Mouse (Mus musculus) right cerebral cortex, adult 18-20 months (tissue): ENCODE results near the gene Myh8.

Experiments used
- DNase-seq: peaks from one replicate; pipeline ENCODE4 v3.0.0; 2022; ENCODE audit warnings: mixed read lengths

The Myh8 gene

GRCm38 (mm10) chr11:67276601-67277174, at the start of gene Myh8:
TSS of gene Myh8 (plus strand) at chr11:67277124.
- DNase-seq = no peak

GRCm38 (mm10) chr11:67228731-67229130, 48.2 kb upstream of the Myh8 start:
- peak; percentile 26 for DNase-seq

GRCm38 (mm10) chr11:67229166-67229565, 47.8 kb upstream of the Myh8 start:
- peak; percentile 61 for DNase-seq

- DNase-seq = no peak
Measured at GRCm38 (mm10) chr11:67229946-67230345, 47.0 kb upstream of the Myh8 start.

- DNase-seq = peak; percentile 40
Measured at GRCm38 (mm10) chr11:67235639-67236358, 41.1 kb upstream of the Myh8 start.

GRCm38 (mm10) chr11:67236799-67237198, 40.1 kb upstream of the Myh8 start:
- DNase-seq = no peak

GRCm38 (mm10) chr11:67237481-67238079, 39.3 kb upstream of the Myh8 start, which contains the start of gene Myh4:
TSS of gene Myh4 (plus strand) at chr11:67238029.
- no peak for DNase-seq

- DNase-seq = no peak
Measured at GRCm38 (mm10) chr11:67241051-67241450, 35.9 kb upstream of the Myh8 start.

- DNase-seq = peak; percentile 15
Measured at GRCm38 (mm10) chr11:67253691-67254090, 23.2 kb upstream of the Myh8 start.

GRCm38 (mm10) chr11:67257048-67257447, 19.9 kb upstream of the Myh8 start:
- DNase-seq = no peak

- no peak for DNase-seq
Measured at GRCm38 (mm10) chr11:67260956-67261355, 16.0 kb upstream of the Myh8 start.

- DNase-seq = peak; percentile 17
Measured at GRCm38 (mm10) chr11:67293440-67293839, 16.5 kb downstream of the Myh8 start.

- DNase-seq = no peak
Measured at GRCm38 (mm10) chr11:67313733-67314452, 37.0 kb downstream of the Myh8 start.

- DNase-seq = no peak
Measured at GRCm38 (mm10) chr11:67321358-67321757, 44.4 kb downstream of the Myh8 start, which contains the start of gene Myh13. TSS of gene Myh13 (plus strand) at chr11:67321658.

- DNase-seq = no peak
Measured at GRCm38 (mm10) chr11:67326536-67326935, 49.6 kb downstream of the Myh8 start.

GRCm38 (mm10) chr11:67344556-67344955, 67.6 kb downstream of the Myh8 start:
- no peak for DNase-seq

- no peak for DNase-seq
Measured at GRCm38 (mm10) chr11:67345186-67345855, 68.4 kb downstream of the Myh8 start.

- DNase-seq = no peak
Measured at GRCm38 (mm10) chr11:67345856-67346236, 68.9 kb downstream of the Myh8 start.

GRCm38 (mm10) chr11:67350153-67350768, 73.3 kb downstream of the Myh8 start:
- peak; percentile 80 for DNase-seq

- no peak for DNase-seq
Measured at GRCm38 (mm10) chr11:67353011-67353410, 76.1 kb downstream of the Myh8 start.

GRCm38 (mm10) chr11:67358031-67358430, 81.1 kb downstream of the Myh8 start:
- no peak for DNase-seq
